Mouse (Mus musculus): ENCODE results near the gene Man1a.

DNA sequence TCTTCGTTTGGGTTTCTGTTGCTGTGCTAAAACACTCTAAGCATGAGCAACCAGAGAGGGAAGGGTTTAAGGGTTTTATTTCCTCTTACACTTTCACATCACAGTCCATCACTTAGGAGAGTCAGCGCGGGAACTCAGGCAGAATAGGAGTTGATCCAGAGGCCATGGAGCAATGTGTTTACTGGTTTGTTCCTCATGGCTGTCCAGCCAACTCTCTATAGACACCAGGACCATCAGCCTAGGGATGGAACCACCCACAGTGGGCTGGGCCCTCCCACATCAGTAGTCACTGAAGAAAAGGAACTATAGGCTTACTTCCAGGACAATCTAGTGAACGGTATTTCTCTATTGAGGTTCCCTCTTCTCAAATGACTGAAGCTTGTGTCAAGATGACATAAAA is 45.4 kb upstream of the Man1a start:
- TF ChIP-seq CTCF (IDR thresholded peaks at IDR 0.05; ENCODE audit: extremely low read depth, insufficient read depth, insufficient read length, insufficient replicate concordance) (no peak), POLR2A (IDR thresholded peaks at IDR 0.05; ENCODE audit: low read depth, low read length) (no peak)

Data from spleen, adult 2 months (tissue).